Mouse (Mus musculus) forebrain, embryonic 16.5 days (tissue): ENCODE measurements at regions not wholly inside any gene's neighbourhood (a gene's known extent, or its start where the extent isn't known, plus 50 kb on each side); places are given as distances from the start of the nearest gene placed in this dataset.

ENCODE experiments used
- ATAC-seq: fragments of 200-750 bp; cut with Nextera tagmentation; 2 replicates; pipeline ENCODE4 v1.8.0; 2017; ENCODE audit warnings: mild to moderate bottlenecking, moderate library complexity
- H3K27ac ChIP-seq: fragments of 300-500 bp; sonication (generic); 2 replicates; pipeline ENCODE4 v1.5.1; 2014; ENCODE audit warnings: low read length, control low read depth
- H3K27me3 ChIP-seq: fragments of 300-500 bp; sonication (generic); replicated peaks from 2 replicates; pipeline ENCODE4 v1.6.1; 2014; ENCODE audit warnings: low read length; ENCODE audit not compliant: control insufficient read depth, insufficient read depth
- H3K36me3 ChIP-seq: fragments of 300-500 bp; sonication (generic); 2 replicates; pipeline ENCODE4 v1.6.1; 2014; ENCODE audit not compliant: control insufficient read depth, insufficient read depth
- H3K4me1 ChIP-seq: fragments of 300-500 bp; sonication (generic); replicated peaks from 2 replicates; pipeline ENCODE4 v1.6.1; 2014; ENCODE audit warnings: low read length; ENCODE audit not compliant: control insufficient read depth, insufficient read depth
- H3K4me2 ChIP-seq: fragments of 300-500 bp; sonication (generic); 2 replicates; pipeline ENCODE4 v1.6.1; 2014; ENCODE audit warnings: mild to moderate bottlenecking, low read length, control low read depth
- H3K4me3 ChIP-seq: fragments of 300-500 bp; sonication (generic); replicated peaks from 2 replicates; pipeline ENCODE4 v1.5.1; 2014; ENCODE audit warnings: mild to moderate bottlenecking, low read length, control low read depth
- H3K9ac ChIP-seq: fragments of 300-500 bp; sonication (generic); replicated peaks from 2 replicates; pipeline ENCODE4 v1.6.1; 2014; ENCODE audit warnings: low read depth, low read length, control low read depth
- H3K9me3 ChIP-seq: fragments of 300-500 bp; sonication (generic); 2 replicates; pipeline ENCODE4 v1.6.1; 2016; ENCODE audit warnings: low read length; ENCODE audit not compliant: control insufficient read depth
- WGBS: fragments of 180-500 bp; shearing (Covaris S2); extraction: QIAGEN DNeasy Blood & Tissue Kit; methylation state at CpG from one replicate; pipeline ENCODE4 v1.1.7; 2014; 5-methylcytosine and 5-hydroxymethylcytosine counted together

DNA sequence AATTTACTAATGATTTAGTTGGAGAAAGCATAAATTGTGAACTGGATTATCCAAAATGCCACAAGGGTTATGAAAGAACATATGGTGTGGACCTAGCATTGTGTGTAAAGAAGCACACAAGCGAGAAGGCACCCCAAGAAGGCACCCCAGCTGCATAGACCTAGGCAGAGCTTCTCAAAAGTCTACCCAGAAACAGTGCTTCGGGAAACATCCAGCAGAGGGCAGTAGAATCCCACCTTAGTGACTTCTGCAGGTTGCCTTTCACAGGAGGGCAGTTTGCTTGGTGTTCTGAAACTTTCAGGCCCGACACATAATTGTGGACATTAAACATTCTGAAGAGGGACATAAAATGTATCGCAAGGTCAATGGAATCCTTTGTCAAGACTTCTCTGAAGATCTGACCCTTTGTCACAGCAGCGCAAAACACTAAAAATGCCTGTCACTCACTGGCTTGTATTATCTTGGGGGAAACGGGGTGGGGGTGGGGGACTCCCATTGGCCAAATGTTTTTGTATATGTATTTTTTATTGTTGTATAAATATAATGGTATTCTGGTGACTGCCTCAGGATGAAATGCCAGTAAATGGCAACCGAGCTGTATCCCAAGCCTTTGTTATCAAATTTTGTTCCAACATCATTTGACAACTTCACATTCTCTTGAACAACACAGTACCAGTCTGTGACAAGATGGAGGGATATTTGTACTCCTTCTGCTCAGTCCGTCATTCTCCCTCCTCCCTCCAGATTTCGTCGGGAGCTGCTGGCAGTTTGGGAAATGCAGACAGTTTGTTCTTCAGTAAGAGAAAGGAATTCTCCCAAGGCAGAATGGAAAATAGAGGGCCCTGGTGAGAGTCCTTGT, 156.4 kb upstream of the Frg1 start:
- no peaks in the 10 kb centered on the region for H3K4me1 ChIP-seq
- no peaks in the 10 kb centered on the region for H3K27me3 ChIP-seq
- no peak overlapping the region for H3K4me2 ChIP-seq
- H3K27ac ChIP-seq: no peak overlapping the region
- peak; percentile 91 for ATAC-seq
- no peaks in the 10 kb centered on the region for H3K9me3 ChIP-seq
- H3K36me3 ChIP-seq: no peaks in the 10 kb centered on the region
- no peak overlapping the region for H3K9ac ChIP-seq
- WGBS: 32% methylated on average over 10 of the region's 10 CpGs
- no peak overlapping the region for H3K4me3 ChIP-seq

GRCm38 (mm10) chr8:41570566-41570965, 153.7 kb upstream of the Frg1 start:
- no peaks in the 10 kb centered on the region for H3K27me3 ChIP-seq
- no peak overlapping the region for H3K27ac ChIP-seq
- H3K9me3 ChIP-seq: no peaks in the 10 kb centered on the region
- no peak overlapping the region for H3K9ac ChIP-seq
- no peak overlapping the region for H3K4me3 ChIP-seq
- 34% methylated on average over 6 of the region's 6 CpGs for WGBS
- no peaks in the 10 kb centered on the region for H3K4me1 ChIP-seq
- H3K4me2 ChIP-seq: no peak overlapping the region
- no peak for ATAC-seq
- H3K36me3 ChIP-seq: no peaks in the 10 kb centered on the region

DNA sequence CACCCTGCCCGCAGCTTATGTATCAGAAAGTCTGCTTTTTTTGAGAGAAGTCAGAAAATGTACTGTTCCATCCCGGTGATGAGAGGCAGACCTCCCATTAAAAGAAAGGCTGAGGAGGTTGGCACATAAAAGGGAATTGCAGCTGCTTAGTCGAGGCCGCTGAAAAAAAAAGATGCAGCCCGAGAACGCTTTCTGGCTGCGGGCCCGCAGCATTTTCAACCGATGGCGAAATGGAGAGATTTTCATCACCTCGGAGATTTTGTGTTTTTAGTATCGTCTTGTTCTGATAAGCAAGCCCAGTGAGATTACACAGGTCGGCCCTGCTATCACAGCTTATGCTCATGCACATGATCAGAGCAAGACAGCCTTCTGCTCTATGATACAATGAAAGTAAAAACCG, 145.1 kb upstream of the Frg1 start:
- H3K4me2 ChIP-seq: no peak overlapping the region
- ATAC-seq: no peak; the same call in 1 of the 2 replicates
- no peaks in the 10 kb centered on the region for H3K27me3 ChIP-seq
- WGBS: 69% methylated on average over 14 of the region's 14 CpGs
- H3K9ac ChIP-seq: no peak overlapping the region
- no peak overlapping the region for H3K27ac ChIP-seq
- no peaks in the 10 kb centered on the region for H3K36me3 ChIP-seq
- no peaks in the 10 kb centered on the region for H3K4me1 ChIP-seq
- no peaks in the 10 kb centered on the region for H3K9me3 ChIP-seq
- H3K4me3 ChIP-seq: no peak overlapping the region

DNA sequence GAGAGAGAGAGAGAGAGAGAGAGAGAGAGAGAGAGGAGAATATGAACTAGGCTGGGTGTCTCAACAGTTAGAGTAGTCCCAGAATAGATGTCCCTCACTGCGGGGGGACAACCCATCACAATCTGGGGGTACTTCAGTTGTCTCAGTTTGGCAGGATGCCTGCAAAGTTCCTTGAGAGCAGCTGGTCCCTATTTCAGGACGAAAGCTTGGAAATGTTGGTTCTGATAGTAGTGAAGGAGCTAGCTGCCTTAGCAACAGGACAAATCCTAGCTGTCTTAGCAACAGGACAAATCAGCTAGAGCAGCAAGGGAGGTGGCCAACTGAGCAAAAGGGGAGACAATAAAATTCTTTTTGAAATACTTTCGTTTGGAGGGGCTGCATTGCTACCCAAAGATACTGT, 139.9 kb upstream of the Frg1 start:
- Histone ChIP-seq H3K27ac (no peak overlapping the region), H3K36me3 (no peaks in the 10 kb centered on the region), H3K27me3 (no peaks in the 10 kb centered on the region), H3K9me3 (no peaks in the 10 kb centered on the region), H3K4me2 (no peak overlapping the region), H3K9ac (no peak overlapping the region), H3K4me3 (no peak overlapping the region), H3K4me1 (no peaks in the 10 kb centered on the region)
- no peak for ATAC-seq
- 72% methylated on average over 3 of the region's 3 CpGs for WGBS

DNA sequence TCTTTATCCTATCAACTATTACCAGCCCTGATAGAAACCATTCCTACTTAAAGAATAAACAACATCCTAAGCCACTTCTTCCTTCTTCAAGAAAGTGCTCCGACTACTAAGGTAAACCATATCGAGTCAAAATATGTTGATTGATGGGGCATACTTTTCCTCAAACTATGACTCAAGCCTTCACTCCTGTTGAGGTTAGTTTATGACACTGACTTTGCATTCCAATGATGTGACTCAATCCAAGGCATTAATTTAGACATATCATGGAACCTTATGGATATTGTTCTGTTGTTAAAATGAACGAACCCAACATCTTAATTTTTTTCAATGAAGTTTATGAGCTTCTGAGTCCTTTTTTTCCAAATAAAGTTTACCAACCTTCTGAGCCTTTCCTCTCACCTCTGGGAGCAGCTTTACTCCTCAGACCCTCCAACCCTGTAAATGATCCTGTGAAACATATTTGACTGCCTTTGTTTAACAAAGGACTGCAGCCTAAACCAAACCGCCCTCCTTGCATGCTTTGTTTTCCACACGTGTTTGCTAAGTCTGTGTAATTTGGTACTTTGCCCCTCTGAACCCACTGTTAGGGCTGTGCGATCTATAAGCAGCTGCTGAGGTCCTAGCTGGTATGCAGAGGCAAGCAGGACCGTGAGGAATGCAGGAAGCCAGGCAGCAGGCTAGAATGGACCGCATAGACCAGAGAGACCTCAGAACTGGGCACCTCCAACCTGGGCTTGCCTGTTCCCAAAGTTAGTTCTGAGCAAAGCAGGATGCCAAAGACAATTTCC, 136.1 kb upstream of the Frg1 start:
- ATAC-seq: no peak
- Histone ChIP-seq H3K27me3 (no peaks in the 10 kb centered on the region), H3K9me3 (no peaks in the 10 kb centered on the region), H3K4me2 (no peak overlapping the region), H3K9ac (no peak overlapping the region), H3K4me3 (no peak overlapping the region), H3K36me3 (no peaks in the 10 kb centered on the region), H3K27ac (no peak overlapping the region), H3K4me1 (peaks cover 4% of the 10 kb centered on the region)
- 80% methylated on average over 8 of the region's 8 CpGs for WGBS

GRCm38 (mm10) chr8:41551925-41552414, 135.1 kb upstream of the Frg1 start:
- H3K9ac ChIP-seq: no peak overlapping the region
- WGBS: 86% methylated on average over 15 of the region's 15 CpGs
- no peak overlapping the region for H3K4me2 ChIP-seq
- H3K27me3 ChIP-seq: no peaks in the 10 kb centered on the region
- no peaks in the 10 kb centered on the region for H3K9me3 ChIP-seq
- peaks cover 4% of the 10 kb centered on the region for H3K4me1 ChIP-seq
- no peaks in the 10 kb centered on the region for H3K36me3 ChIP-seq
- no peak overlapping the region for H3K27ac ChIP-seq
- no peak for ATAC-seq
- H3K4me3 ChIP-seq: no peak overlapping the region

DNA sequence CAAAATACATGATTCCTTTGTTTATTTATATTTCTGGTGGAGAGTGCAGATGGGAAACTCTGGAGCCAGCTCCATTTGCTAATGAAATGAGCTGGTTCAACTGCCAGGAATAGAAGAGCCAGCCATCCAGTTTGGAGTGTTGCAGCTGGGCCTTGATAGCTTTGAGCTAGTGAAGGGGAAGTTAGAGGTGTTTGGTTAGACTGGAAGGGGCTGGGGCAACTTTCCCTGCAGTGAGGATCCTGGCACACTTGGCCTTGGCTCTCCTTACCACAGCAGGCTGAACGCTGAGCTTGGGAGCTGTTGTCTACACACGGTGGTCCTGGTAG, 133.2 kb upstream of the Frg1 start:
- Histone ChIP-seq H3K9me3 (no peaks in the 10 kb centered on the region), H3K9ac (no peak overlapping the region), H3K36me3 (no peaks in the 10 kb centered on the region), H3K4me3 (no peak overlapping the region), H3K4me1 (peaks cover 4% of the 10 kb centered on the region), H3K4me2 (no peak overlapping the region), H3K27me3 (no peaks in the 10 kb centered on the region), H3K27ac (no peak overlapping the region)
- whole genome bisulfite sequencing: 62% methylated on average over 2 of the region's 2 CpGs
- peak; percentile 85 for ATAC-seq

DNA sequence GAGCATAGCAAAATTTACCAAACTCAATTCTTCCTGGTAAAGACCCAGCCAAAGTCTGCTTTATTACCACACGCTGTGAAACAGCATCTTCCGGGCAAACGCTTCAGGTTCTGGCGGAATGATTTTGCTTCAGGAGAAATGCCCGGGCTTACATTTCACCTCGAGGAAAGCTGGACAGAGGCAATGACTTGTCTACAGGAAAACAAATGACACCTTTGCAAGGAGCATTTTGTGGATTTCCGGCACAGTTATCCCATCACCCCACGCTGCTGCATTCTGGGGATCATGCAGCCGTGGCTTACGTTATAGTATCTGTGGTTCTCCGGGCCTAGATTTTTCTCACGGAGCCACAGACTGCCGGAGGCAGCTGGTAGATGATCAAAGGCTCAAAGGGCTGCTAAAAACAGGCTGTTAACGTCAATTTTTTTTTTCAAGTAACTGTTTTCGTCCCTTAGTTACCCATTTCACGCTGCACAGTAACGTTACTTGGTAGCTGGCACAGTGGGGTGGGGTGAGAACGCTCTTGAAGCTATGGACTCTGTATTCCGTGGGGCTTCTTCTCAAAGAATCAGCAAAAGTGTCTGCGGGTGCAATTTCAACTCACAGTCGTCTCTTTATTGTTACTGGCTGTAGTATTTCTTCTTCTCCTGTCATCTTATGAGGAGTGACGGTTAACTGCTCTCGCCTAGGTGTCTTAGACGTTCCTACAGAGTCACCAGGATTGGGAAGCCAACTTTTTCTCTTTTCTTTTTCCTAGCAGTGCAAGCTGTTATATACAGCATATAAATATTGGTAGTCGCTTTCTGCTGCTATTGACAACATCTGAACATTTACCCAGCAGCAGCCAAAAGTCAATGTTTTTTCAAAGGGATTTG, 132.6 kb upstream of the Frg1 start:
- H3K9ac ChIP-seq: no peak overlapping the region
- H3K27me3 ChIP-seq: no peaks in the 10 kb centered on the region
- H3K9me3 ChIP-seq: no peaks in the 10 kb centered on the region
- no peaks in the 10 kb centered on the region for H3K36me3 ChIP-seq
- H3K4me2 ChIP-seq: no peak overlapping the region
- peaks cover 4% of the 10 kb centered on the region for H3K4me1 ChIP-seq
- H3K4me3 ChIP-seq: no peak overlapping the region
- no peak overlapping the region for H3K27ac ChIP-seq
- WGBS: 69% methylated on average over 25 of the region's 25 CpGs
- ATAC-seq: peak; percentile 75
